Mouse (Mus musculus) layer of hippocampus, adult 6 months (tissue): ENCODE results near the gene Cdca5. TPM values are rescaled to one million over a fixed set of nuclear protein-coding genes. Genes with fewer than 3 reads are reported as not detected.

Experiments used
- microRNA-seq: library from miRNA; unstranded; fragments of <30 nt; microRNA quantifications from one replicate; pipeline ENCODE4 v1.2.0, GENCODE M21; 2020
- polyA plus RNA-seq: library from polyadenylated mRNA; unstranded; fragments of <200 nt; fragmentation: Nextera tagmentation; gene quantifications from 2 replicates; pipeline ENCODE4 v1.2.3, GENCODE M21; 2021

Gene Cdca5
- polyA plus RNA-seq, 1 experiment from 2014 or later = 0.10 TPM

Small RNA genes lying within 50 kb of the gene (microRNA-seq; reads per million reads assigned to microRNA genes)
- gene Mir6988 = 6.7 reads per million, percentile 24 among the genes with 10 or more reads in this experiment

Other genes with a start within 250 kb of the Cdca5 start
- gene Frmd8, start 209.7 kb upstream of the Cdca5 start, polyA plus RNA-seq = 14.0 and 15.8 TPM in 2 replicates
- 0.98 and 1.3 TPM in 2 replicates for gene Slc25a45, start 207.2 kb upstream of the Cdca5 start, polyA plus RNA-seq
- 0.85 and 0.88 TPM in 2 replicates for gene Tigd3, start 190.8 kb upstream of the Cdca5 start, polyA plus RNA-seq
- 36.4 and 37.3 TPM in 2 replicates for gene Dpf2, start 172.0 kb upstream of the Cdca5 start, polyA plus RNA-seq
- gene Cdc42ep2, start 160.2 kb upstream of the Cdca5 start, polyA plus RNA-seq = 8.6 and 11.3 TPM in 2 replicates
- 2.8 and 2.9 TPM in 2 replicates for gene Pola2, start 120.8 kb upstream of the Cdca5 start, polyA plus RNA-seq
- gene Slc22a20, start 98.8 kb upstream of the Cdca5 start, polyA plus RNA-seq = not detected in 2 replicates
- gene Capn1, start 69.1 kb upstream of the Cdca5 start, polyA plus RNA-seq = 1.8 and 2.2 TPM in 2 replicates
- 36.6 and 44.8 TPM in 2 replicates for gene Syvn1, start 38.4 kb upstream of the Cdca5 start, polyA plus RNA-seq
- 51.5 and 58.6 TPM in 2 replicates for gene Mrpl49, start 27.2 kb upstream of the Cdca5 start, polyA plus RNA-seq
- gene Fau, start 27.1 kb upstream of the Cdca5 start, polyA plus RNA-seq = 3,358 and 3,673 TPM in 2 replicates
- gene Znhit2, start 23.8 kb upstream of the Cdca5 start, polyA plus RNA-seq = 85.4 and 98.5 TPM in 2 replicates
- 14.6 and 16.9 TPM in 2 replicates for gene Tm7sf2, start 16.6 kb upstream of the Cdca5 start, polyA plus RNA-seq
- 77.5 and 93.8 TPM in 2 replicates for gene Vps51, start 7.8 kb upstream of the Cdca5 start, polyA plus RNA-seq
- gene Tmem262, start 5.0 kb upstream of the Cdca5 start, polyA plus RNA-seq = not detected in 2 replicates
- 0.39 TPM in 1 of 2 replicates, not detected in the other for gene Gm28374, start 2.7 kb upstream of the Cdca5 start, polyA plus RNA-seq
- gene Zfpl1, start within 50 bp of the Cdca5 start, polyA plus RNA-seq = 66.0 and 69.1 TPM in 2 replicates
- not detected in 2 replicates for gene AC131692.1, start 9.4 kb downstream of the Cdca5 start, polyA plus RNA-seq
- 0.09 TPM in 1 of 2 replicates, not detected in the other for gene Naaladl1, start 20.8 kb downstream of the Cdca5 start, polyA plus RNA-seq
- gene Sac3d1, start 33.7 kb downstream of the Cdca5 start, polyA plus RNA-seq = 43.5 and 44.1 TPM in 2 replicates
- gene Snx15, start 43.3 kb downstream of the Cdca5 start, polyA plus RNA-seq = 66.8 and 74.4 TPM in 2 replicates
- gene Batf2, start 56.0 kb downstream of the Cdca5 start, polyA plus RNA-seq = 0.24 TPM in 1 of 2 replicates, not detected in the other
- 169 and 184 TPM in 2 replicates for gene Arl2, start 56.6 kb downstream of the Cdca5 start, polyA plus RNA-seq
- gene Majin, start 99.4 kb downstream of the Cdca5 start, polyA plus RNA-seq = not detected in 2 replicates
- gene Gpha2, start 141.4 kb downstream of the Cdca5 start, polyA plus RNA-seq = not detected in 2 replicates
- 31.7 and 43.9 TPM in 2 replicates for gene Ppp2r5b, start 150.9 kb downstream of the Cdca5 start, polyA plus RNA-seq
- 6.7 and 6.8 TPM in 2 replicates for gene Atg2a, start 156.7 kb downstream of the Cdca5 start, polyA plus RNA-seq
- gene Ehd1, start 191.7 kb downstream of the Cdca5 start, polyA plus RNA-seq = 37.4 and 45.0 TPM in 2 replicates
- 0.09 and 0.10 TPM in 2 replicates for gene Cdc42bpg, start 221.5 kb downstream of the Cdca5 start, polyA plus RNA-seq
- gene Men1, start 250.0 kb downstream of the Cdca5 start, polyA plus RNA-seq = 27.4 and 30.5 TPM in 2 replicates